Mouse (Mus musculus): ENCODE measurements around the gene Itm2c.

Itm2c gene

DNA sequence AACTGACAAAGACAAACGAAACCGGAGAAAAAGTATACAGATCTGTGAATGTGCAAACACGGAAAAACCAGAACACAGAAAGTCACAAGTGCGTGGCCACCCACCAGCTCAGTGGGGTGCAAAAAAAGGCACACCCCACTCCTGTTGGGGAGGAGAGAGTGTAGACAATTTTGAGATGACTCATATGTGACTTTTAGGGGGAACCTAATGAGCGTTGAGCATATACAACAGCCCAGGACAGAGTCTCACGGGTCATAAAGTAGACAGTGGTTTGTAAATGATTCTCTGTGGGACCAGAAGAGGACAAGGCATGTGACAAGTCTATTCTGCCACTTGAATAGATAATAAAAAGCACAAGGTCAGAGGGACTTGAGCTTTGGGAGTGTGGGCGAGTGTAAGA, 39.1 kb downstream of the Itm2c start:
- no peak for ATAC-seq (ENCODE audit: insufficient number of reproducible peaks, low FRiP score, low TSS enrichment)

DNA sequence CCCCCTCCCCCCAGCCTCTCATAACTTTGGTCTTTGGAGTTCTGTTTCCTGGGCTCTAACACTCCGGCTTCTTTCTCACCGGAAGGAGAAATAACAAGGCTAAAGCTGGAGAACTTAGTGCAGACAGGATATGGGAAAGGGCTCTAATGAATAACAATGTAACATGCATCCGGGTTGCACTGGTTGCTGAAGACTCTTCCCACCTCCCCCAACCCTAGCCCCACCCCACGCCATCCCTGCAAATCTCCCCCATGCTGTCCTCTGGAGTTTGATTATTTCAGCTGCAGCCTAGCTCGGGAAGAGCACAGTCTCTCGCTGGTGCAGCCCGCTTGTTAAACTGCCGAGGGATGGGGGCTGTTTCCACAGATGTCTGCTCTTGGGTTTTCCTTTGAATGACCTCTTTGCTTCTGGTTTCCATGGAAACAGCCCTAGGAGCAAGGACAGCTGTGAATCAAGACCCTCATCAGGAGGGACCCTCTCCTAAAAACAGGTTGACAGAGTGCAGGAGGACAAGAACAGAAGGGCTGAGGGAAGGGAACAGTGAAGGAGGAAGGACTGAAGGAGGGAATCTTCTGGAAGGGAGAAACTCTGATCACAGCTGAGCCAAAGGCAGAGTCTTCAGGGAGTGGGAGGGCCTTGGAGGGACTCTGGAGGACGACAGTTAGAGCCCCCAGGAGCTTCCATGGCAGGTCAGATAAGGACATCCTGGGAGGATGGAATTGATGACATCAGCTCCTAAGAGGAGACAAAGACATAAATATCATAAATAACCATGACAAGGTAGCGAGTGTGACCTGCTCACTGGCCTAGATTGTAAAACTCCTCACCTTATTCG, 39.8 kb downstream of the Itm2c start:
- no peak for ATAC-seq (ENCODE audit: insufficient number of reproducible peaks, low FRiP score, low TSS enrichment)

DNA sequence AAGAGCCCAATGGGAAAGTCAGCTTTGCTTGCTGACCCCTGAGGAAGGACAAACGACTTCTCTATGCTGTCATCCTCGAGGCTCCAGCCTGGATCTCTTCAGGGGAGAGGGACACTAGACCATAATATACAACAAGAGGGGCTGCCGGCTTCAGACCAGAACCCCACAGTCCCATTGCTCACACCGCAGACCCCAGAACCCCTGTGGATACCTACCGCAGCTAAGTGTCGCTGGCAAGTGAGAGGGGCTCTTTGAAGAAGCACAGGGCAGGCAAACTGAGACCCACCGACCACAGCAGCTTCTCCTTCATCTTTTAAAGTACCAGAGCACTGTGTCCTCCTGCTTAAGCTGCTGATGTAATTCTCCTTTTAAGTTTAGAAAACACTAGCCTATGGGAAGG, 40.5 kb downstream of the Itm2c start:
- ATAC-seq (ENCODE audit: insufficient number of reproducible peaks, low FRiP score, low TSS enrichment): no peak

DNA sequence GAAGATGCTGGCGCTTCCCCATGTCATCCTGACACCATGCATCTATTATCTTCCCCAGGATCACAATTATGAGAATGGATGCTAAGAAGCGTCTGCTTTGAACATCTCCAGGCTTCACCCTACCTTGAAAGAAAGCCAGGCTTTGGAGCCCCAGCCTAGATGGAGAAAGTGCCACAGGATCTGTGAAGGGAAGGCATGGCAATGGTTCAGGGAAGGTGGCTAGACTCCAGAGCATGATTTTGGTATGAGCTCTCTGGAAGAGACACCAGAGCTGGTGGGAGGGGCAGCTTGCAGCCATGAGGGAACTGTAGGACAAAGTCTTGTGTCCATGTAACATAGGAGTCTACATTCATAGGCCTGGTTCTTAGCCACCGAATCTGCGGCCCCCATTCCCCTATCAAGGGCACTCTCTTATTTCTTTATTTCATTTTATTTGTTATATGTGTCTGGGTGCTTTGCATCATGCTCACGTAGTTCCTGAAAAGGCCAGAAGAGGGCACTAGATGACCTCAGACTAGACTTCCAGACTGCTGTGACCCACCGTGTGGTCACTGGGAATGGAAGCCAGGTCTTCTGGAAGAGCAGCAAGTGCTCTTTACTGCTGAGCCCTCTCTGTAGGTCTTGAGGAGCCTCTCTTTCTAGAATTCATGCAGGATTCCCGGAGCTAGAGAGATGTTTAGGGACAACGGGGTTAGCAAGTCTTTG, 41.2 kb downstream of the Itm2c start:
- ATAC-seq (ENCODE audit: insufficient number of reproducible peaks, low FRiP score, low TSS enrichment): no peak

DNA sequence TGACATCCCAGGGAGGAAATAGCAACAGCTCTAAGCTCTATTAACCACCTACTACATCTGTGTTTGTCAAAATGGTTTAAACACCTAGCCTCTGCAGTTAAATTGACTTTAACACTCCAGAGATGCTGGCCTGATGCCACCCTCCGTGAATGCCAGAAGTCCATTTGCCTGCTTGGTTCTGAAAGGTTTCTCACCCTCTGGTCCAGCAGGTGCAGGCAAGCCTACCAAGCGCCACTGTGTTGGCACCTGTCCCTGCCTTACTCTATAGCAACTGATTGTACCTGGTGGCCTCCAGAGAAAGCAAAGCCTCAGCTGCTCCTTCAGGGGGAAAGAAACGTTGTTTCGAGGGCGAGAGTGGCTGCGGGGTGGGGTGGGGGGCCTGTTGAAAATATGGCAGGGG, 42.2 kb downstream of the Itm2c start:
- no peak for ATAC-seq (ENCODE audit: insufficient number of reproducible peaks, low FRiP score, low TSS enrichment)

DNA sequence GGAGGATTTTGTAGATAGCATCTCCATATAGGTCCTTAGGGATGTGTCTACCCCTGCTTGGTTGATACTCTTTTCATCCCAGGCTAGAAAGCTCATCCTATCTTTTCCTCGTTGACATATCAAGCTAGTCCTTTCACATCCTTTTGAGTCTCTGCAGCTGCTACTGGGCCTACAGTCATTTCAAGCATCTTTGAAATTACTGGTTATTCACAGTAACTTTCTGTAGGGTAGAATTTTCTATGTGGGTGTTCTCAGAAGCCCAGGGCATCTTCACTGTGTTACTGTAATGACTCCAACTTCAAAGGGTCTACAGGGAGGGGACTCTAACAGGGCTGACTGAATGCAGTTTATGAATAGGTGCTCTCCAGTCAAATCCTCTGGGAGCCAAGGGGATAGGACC, 43.2 kb downstream of the Itm2c start:
- no peak for ATAC-seq (ENCODE audit: insufficient number of reproducible peaks, low FRiP score, low TSS enrichment)

DNA sequence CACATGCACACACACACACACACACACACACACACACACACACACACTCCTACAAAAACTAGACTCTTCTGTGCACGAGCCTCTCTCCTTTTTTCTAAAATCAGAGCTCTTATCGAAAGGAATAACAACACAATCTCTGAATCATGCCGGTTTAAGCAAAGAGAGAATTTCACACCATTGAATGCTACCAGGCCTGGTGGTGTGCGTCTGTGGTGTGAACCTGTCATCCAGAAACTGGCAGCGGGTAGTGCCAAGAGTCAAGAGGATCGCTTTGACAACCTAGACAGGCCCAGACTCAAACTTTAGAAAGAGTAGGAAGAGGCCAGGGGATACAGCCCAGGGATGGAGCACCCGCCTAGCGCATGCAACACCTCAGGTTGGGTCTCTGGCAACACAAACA, 48.2 kb downstream of the Itm2c start:
- no peak for ATAC-seq (ENCODE audit: insufficient number of reproducible peaks, low FRiP score, low TSS enrichment)

DNA sequence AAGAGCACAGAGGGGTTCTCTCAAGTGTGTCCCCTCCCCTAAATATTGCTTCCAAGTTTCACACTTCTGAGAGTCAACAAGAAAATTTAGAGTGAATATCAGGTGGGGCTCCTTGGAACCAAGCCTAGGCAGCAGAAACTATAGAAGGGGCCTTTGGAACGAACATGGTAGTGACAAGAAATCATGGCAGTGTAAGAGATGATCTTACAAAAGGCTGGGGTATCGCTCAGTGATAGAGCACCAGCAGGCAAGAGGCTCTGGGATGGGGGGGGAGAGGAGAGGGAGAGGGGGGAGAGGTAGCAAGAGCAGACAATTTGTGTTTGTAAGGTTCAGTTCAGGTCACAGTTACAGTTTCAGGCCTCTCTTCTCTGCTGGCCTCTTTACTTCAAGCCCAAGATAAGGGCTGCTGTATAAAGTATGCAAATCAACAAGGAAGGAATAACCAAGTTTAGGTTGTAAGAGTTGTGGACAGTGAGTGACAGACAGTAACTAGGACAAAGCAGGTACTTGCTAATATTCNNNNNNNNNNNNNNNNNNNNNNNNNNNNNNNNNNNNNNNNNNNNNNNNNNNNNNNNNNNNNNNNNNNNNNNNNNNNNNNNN, 55.1 kb downstream of the Itm2c start:
- no peak for ATAC-seq (ENCODE audit: insufficient number of reproducible peaks, low FRiP score, low TSS enrichment)

DNA sequence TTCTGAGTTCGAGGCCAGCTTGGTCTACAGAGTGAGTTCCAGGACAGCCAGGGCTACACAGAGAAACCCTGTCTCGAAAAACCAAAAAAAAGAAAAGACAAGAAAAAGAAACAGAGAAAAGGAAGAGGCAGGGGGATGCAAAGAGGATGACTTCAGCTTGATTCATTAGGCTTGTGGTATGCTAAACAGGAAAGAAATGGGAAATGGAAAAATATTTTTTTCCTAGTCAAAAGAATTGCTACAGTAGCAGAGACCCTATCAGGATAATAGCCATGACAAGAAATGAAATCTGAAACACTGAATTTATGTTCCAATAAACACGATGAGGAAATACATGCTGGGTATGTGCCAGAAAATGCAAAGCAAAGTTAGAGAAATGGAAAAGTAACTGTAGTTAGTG, 61.1 kb downstream of the Itm2c start:
- no peak for ATAC-seq (ENCODE audit: insufficient number of reproducible peaks, low FRiP score, low TSS enrichment)

DNA sequence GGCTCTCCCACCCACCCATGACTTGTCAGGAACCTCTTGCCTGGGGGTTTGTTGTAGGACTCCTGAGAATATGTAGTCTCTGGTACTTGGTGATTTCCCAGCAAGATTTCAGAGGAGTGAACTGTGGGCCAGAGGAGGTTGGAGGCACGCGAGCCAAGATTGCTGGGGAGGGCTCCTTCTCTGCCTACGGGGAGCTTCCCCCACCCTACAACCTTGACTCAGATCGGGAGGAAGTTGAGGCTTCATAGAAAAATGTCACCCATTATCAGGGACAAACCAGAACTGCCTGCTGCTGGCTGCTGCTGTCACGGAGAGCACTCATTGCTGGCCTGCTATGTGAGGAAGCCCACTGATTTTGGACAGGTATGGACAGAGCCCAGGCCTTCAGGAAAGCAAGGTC, 63.2 kb downstream of the Itm2c start:
- no peak for ATAC-seq (ENCODE audit: insufficient number of reproducible peaks, low FRiP score, low TSS enrichment)

DNA sequence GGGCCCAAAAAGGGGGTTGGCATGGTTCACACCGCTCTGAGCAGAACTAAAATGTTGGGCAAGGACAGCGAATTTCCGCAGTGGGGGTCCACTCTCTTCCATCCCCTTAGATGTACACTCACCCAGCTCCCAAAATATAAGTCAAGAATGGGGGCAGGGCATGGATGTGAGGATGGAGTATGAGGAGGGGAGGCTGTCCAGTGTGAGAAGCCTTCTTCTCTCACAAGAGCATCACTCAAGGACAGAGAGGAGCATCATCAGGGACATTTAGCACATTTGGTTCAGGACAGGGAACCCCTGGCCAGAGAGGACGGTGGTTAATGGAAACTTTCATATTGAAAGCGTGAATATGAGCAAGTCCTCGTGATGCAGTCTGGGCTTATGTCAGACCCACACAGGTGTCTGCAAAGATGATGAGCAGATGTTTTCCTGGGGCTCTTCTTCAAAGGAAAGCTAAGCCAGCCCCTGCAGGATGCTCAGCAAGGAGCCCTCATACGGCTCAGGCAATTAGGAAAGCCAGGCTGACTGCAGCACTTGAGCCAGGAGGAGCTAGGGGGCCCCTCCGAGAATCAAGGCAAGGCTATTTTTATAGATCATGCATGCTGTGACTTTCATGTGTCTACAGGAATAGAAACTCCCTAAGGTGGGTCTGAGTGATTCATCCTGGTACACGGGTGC, 64.0 kb downstream of the Itm2c start:
- ATAC-seq (ENCODE audit: insufficient number of reproducible peaks, low FRiP score, low TSS enrichment): no peak

Measured in cerebellum, adult (tissue).